Mouse (Mus musculus): Measurements from ENCODE around the gene Gtf3c4. TPM values are rescaled to one million over a fixed set of nuclear protein-coding genes. Genes with fewer than 3 reads are reported as not detected.

The Gtf3c4 gene
- polyA plus RNA-seq (2017; shearing (Covaris generic)) = 9.3 TPM

GRCm38 (mm10) chr2:28840222-28840951 lies at the start of gene Gtf3c4, which contains the start of gene Ddx31:
TSS of gene Gtf3c4 (minus strand) at chr2:28840360.
TSS of gene Ddx31 (plus strand) at chr2:28840406.

Other genes with a start within 250 kb of the Gtf3c4 start
- not detected for gene Gfi1b, start 218.4 kb downstream of the Gtf3c4 start, polyA plus RNA-seq (2017; shearing (Covaris generic))
- gene Tsc1, start 199.1 kb downstream of the Gtf3c4 start, polyA plus RNA-seq (2017; shearing (Covaris generic)) = 38.9 TPM
- not detected for gene Spaca9, start 140.6 kb downstream of the Gtf3c4 start, polyA plus RNA-seq (2017; shearing (Covaris generic))
- gene Ak8, start 140.2 kb downstream of the Gtf3c4 start, polyA plus RNA-seq (2017; shearing (Covaris generic)) = not detected
- gene Ddx31, start within 50 bp of the Gtf3c4 start, polyA plus RNA-seq (2017; shearing (Covaris generic)) = 18.1 TPM
- gene Barhl1, start 76.3 kb upstream of the Gtf3c4 start, polyA plus RNA-seq (2017; shearing (Covaris generic)) = not detected
- 0.49 TPM for gene Cfap77, start 214.7 kb upstream of the Gtf3c4 start, polyA plus RNA-seq (2017; shearing (Covaris generic))
- gene Ttf1, start 219.9 kb upstream of the Gtf3c4 start, polyA plus RNA-seq (2017; shearing (Covaris generic)) = 13.4 TPM

Data from effector memory CD4-positive, alpha-beta T cell, adult 5 months (primary cell).